Mouse (Mus musculus): Measurements from ENCODE around the gene Bicdl1. TPM values are rescaled to one million over a fixed set of nuclear protein-coding genes. Genes with fewer than 3 reads are reported as not detected.

The Bicdl1 gene
- polyA plus RNA-seq, 1 experiment: 5.7 TPM

DNA sequence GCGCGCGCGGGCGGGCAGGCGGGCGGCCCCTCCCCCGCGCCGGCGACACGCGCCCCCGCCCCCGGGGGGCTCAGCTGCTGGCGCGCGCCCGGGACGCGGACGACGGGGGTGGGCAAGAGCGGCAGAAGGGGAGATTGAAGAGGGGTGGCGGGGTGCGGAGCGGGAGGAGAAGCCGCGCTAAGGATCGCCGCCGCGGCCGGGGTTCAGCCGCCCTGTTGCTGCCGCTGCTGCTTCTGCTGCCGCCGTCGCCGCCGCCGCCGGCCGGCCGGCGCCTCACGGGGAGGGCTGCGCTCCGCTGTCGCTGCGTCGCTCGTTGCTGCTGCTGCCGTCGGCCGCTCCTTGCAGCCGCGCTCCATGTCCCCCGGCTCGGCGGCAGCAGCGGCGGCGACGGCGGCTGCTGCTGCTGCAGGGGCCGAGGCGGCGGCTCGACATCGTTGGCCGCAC is 333 bp upstream of the Bicdl1 start:
- TF ChIP-seq POLR2A (IDR thresholded peaks at IDR 0.05; ENCODE audit: low read depth, low read length): no peak
- TF ChIP-seq CTCF (IDR thresholded peaks at IDR 0.05; ENCODE audit: borderline replicate concordance, insufficient read depth, low read length): no peak

GRCm38 (mm10) chr5:115730314-115730713 is 1.1 kb downstream of the Bicdl1 start:
- no peak for TF ChIP-seq POLR2A (IDR thresholded peaks at IDR 0.05; ENCODE audit: low read depth, low read length)
- TF ChIP-seq CTCF (IDR thresholded peaks at IDR 0.05; ENCODE audit: borderline replicate concordance, insufficient read depth, low read length): no peak
- Histone ChIP-seq H3K4me1 (ENCODE audit: control insufficient read depth, insufficient read depth, low read length) (no peaks in the 10 kb centered on the region), H3K4me3 (ENCODE audit: insufficient read depth, low read length) (no peak overlapping the region), H3K27ac (ENCODE audit: insufficient read depth, low read length) (no peak overlapping the region)

More for the DNA sequence above, 333 bp upstream of the Bicdl1 start:
- no peak overlapping the region for H3K27ac ChIP-seq (ENCODE audit: insufficient read depth, low read length)
- H3K4me1 ChIP-seq (ENCODE audit: control insufficient read depth, insufficient read depth, low read length): no peaks in the 10 kb centered on the region
- peak overlapping the region; percentile 32 for H3K4me3 ChIP-seq (ENCODE audit: insufficient read depth, low read length)

GRCm38 (mm10) chr5:115726581-115726980 is 4.8 kb downstream of the Bicdl1 start:
- no peak overlapping the region for H3K4me3 ChIP-seq (ENCODE audit: insufficient read depth, low read length)
- no peaks in the 10 kb centered on the region for H3K4me1 ChIP-seq (ENCODE audit: control insufficient read depth, insufficient read depth, low read length)
- TF ChIP-seq POLR2A (IDR thresholded peaks at IDR 0.05; ENCODE audit: low read depth, low read length) (no peak), CTCF (IDR thresholded peaks at IDR 0.05; ENCODE audit: borderline replicate concordance, insufficient read depth, low read length) (no peak)
- H3K27ac ChIP-seq (ENCODE audit: insufficient read depth, low read length): no peak overlapping the region

GRCm38 (mm10) chr5:115726019-115726418 is 5.4 kb downstream of the Bicdl1 start:
- no peak for TF ChIP-seq POLR2A (IDR thresholded peaks at IDR 0.05; ENCODE audit: low read depth, low read length)
- no peak for TF ChIP-seq CTCF (IDR thresholded peaks at IDR 0.05; ENCODE audit: borderline replicate concordance, insufficient read depth, low read length)
- no peak overlapping the region for H3K4me3 ChIP-seq (ENCODE audit: insufficient read depth, low read length)
- H3K27ac ChIP-seq (ENCODE audit: insufficient read depth, low read length): no peak overlapping the region
- no peaks in the 10 kb centered on the region for H3K4me1 ChIP-seq (ENCODE audit: control insufficient read depth, insufficient read depth, low read length)

DNA sequence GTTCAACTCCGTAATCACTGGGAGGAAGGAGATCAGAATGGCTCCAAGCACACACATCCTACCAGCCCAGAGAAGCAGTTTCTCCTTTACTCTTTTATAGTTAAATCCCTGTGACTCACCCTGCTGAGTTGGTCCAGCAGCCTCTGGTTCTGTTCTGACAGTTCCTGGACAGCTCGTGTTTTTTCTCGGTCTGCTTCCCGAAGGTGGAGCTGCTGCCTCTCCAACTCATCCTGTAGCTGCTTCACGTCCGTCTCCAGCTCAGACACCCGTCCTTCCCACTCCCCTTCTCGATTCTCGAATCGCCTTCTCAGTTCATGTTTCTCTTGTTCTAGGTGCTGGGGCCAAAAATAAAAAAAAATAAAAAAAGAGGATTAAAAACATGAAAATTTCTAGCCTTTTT is 7.0 kb downstream of the Bicdl1 start:
- Histone ChIP-seq H3K4me1 (ENCODE audit: control insufficient read depth, insufficient read depth, low read length) (no peaks in the 10 kb centered on the region), H3K27ac (ENCODE audit: insufficient read depth, low read length) (no peak overlapping the region), H3K4me3 (ENCODE audit: insufficient read depth, low read length) (no peak overlapping the region)
- TF ChIP-seq CTCF (IDR thresholded peaks at IDR 0.05; ENCODE audit: borderline replicate concordance, insufficient read depth, low read length): no peak
- TF ChIP-seq POLR2A (IDR thresholded peaks at IDR 0.05; ENCODE audit: low read depth, low read length): no peak

DNA sequence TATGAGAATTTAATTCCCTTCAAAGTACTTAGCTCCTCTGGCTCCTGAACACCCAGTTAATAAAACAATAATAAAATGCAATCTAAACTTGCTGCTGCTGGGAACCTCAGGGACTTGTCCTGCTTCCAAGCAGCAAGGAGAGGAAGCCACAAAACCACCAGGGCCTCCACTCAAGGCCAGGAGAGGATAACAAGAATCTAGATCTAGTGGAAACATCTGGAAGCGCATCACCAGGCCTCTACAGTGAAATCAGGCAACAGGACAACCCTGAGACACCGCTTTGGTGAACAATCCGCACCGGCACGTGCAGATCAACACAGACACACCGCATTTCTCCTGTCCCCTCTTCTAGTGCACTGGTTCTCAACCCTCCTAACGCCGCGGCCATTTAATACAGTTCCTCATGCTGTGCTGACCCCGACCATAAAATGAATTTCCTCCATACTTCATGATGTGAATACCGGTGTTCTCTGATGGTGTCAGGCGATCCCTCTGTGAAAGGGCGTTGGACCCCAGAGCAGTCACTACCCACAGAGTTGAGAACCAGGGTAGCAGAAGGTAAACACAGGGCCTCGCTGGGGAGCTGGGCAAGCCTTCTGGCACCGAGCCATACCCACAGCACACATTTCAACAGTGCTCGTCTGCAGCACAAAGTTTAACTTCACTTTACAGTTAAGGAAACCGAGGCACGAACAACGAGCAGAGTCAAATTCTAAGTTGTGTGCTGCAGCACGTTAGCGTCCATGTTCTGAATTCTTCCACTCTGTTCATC is 9.0 kb downstream of the Bicdl1 start:
- Histone ChIP-seq H3K4me1 (ENCODE audit: control insufficient read depth, insufficient read depth, low read length) (no peaks in the 10 kb centered on the region), H3K4me3 (ENCODE audit: insufficient read depth, low read length) (no peak overlapping the region), H3K27ac (ENCODE audit: insufficient read depth, low read length) (no peak overlapping the region)
- no peak for TF ChIP-seq CTCF (IDR thresholded peaks at IDR 0.05; ENCODE audit: borderline replicate concordance, insufficient read depth, low read length)
- no peak for TF ChIP-seq POLR2A (IDR thresholded peaks at IDR 0.05; ENCODE audit: low read depth, low read length)

GRCm38 (mm10) chr5:115720761-115721160 is 10.7 kb downstream of the Bicdl1 start:
- H3K4me3 ChIP-seq (ENCODE audit: insufficient read depth, low read length): no peak overlapping the region

DNA sequence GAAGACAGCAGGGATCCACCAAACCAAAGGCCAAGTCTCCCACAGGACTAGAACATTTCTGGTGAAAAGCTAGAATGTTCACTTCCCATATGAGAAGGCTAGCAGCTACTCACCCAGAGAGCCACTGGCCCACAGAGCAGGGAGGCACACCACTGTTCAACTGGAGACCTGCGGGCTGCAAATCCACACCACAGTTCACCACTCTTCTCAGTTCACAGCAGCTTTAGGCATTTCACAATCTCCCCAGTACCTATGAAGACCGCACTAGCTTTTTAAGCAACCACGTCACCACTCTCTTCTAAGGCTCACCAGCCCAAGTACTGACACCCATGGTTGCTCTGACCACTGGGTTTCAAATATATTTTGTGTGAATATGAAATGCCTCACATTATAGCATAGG is 13.7 kb downstream of the Bicdl1 start:
- TF ChIP-seq CTCF (IDR thresholded peaks at IDR 0.05; ENCODE audit: borderline replicate concordance, insufficient read depth, low read length) (no peak), POLR2A (IDR thresholded peaks at IDR 0.05; ENCODE audit: low read depth, low read length) (no peak)
- Histone ChIP-seq H3K4me1 (ENCODE audit: control insufficient read depth, insufficient read depth, low read length) (no peaks in the 10 kb centered on the region), H3K4me3 (ENCODE audit: insufficient read depth, low read length) (no peak overlapping the region), H3K27ac (ENCODE audit: insufficient read depth, low read length) (no peak overlapping the region)

More at GRCm38 (mm10) chr5:115720761-115721160, 10.7 kb downstream of the Bicdl1 start:
- TF ChIP-seq POLR2A (IDR thresholded peaks at IDR 0.05; ENCODE audit: low read depth, low read length): no peak
- no peak for TF ChIP-seq CTCF (IDR thresholded peaks at IDR 0.05; ENCODE audit: borderline replicate concordance, insufficient read depth, low read length)
- no peaks in the 10 kb centered on the region for H3K4me1 ChIP-seq (ENCODE audit: control insufficient read depth, insufficient read depth, low read length)
- H3K27ac ChIP-seq (ENCODE audit: insufficient read depth, low read length): no peak overlapping the region

DNA sequence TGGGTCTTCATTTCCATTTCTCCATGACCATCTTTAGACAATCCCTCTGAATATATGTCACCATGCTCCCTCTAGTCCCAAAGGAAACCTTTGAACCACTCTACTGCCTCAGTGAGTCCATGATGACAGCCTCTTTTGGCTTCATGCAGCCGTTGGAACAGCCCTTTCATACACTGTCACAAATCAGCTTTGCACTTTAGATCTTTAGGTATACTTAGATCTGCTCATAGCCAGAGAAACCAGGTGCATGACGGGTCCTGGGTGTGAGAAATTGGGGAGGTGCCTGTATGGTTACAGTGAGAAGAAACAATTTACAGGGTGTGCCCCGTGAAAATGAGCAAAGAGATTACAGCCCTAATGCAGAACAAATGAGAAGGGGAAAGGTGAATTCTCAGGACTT is 14.3 kb downstream of the Bicdl1 start:
- TF ChIP-seq POLR2A (IDR thresholded peaks at IDR 0.05; ENCODE audit: low read depth, low read length): no peak
- TF ChIP-seq CTCF (IDR thresholded peaks at IDR 0.05; ENCODE audit: borderline replicate concordance, insufficient read depth, low read length): no peak
- Histone ChIP-seq H3K27ac (ENCODE audit: insufficient read depth, low read length) (no peak overlapping the region), H3K4me3 (ENCODE audit: insufficient read depth, low read length) (no peak overlapping the region), H3K4me1 (ENCODE audit: control insufficient read depth, insufficient read depth, low read length) (no peaks in the 10 kb centered on the region)

- no peaks in the 10 kb centered on the region for H3K4me1 ChIP-seq (ENCODE audit: control insufficient read depth, insufficient read depth, low read length)
- TF ChIP-seq POLR2A (IDR thresholded peaks at IDR 0.05; ENCODE audit: low read depth, low read length) (no peak), CTCF (IDR thresholded peaks at IDR 0.05; ENCODE audit: borderline replicate concordance, insufficient read depth, low read length) (no peak)
- no peak overlapping the region for H3K27ac ChIP-seq (ENCODE audit: insufficient read depth, low read length)
- no peak overlapping the region for H3K4me3 ChIP-seq (ENCODE audit: insufficient read depth, low read length)
Observed at GRCm38 (mm10) chr5:115716426-115716825, 15.0 kb downstream of the Bicdl1 start.

Data from embryonic fibroblast, embryonic 13.5 days (primary cell).